Mouse (Mus musculus) gastrocnemius, adult 2 months (tissue): Measurements from ENCODE around the gene Fus. TPM values are rescaled to one million over a fixed set of nuclear protein-coding genes. Genes with fewer than 3 reads are reported as not detected.
"Not testable (repeated sequence)": the region's sequence is repeated elsewhere in the genome, so short reads cannot be mapped to it uniquely, and the experiment has no call there.

Source experiments
- DNase-seq: peaks from one replicate; pipeline ENCODE4 v3.0.0; 2022
- H3K27ac ChIP-seq: fragments of 200-600 bp; 2 replicates; pipeline ENCODE4 v1.8.1; 2022; ENCODE audit warnings: mild to moderate bottlenecking
- H3K4me3 ChIP-seq: fragments of 200-600 bp; 2 replicates; pipeline ENCODE4 v1.8.1; 2022; ENCODE audit warnings: mild to moderate bottlenecking, moderate library complexity
- CTCF ChIP-seq: fragments of 200-600 bp; IDR thresholded peaks from 2 replicates; pipeline ENCODE4 v1.8.1; 2022; ENCODE audit warnings: antibody characterized with exemption, mild to moderate bottlenecking, moderate library complexity
- intact Hi-C: fragments of 180-260 bp; cut with DNase I; formaldehyde crosslinking; loops from one replicate; pipeline ENCODE4 v1.15.1; 2025
- total RNA-seq, 2 experiments: library from RNA; stranded (reverse); gene quantifications; 2 replicates each; pipeline ENCODE4 v1.2.3; 2021

The Fus gene
- total RNA-seq, 2 experiments from 2014 or later: 77.8 to 99.5 TPM

DNA sequence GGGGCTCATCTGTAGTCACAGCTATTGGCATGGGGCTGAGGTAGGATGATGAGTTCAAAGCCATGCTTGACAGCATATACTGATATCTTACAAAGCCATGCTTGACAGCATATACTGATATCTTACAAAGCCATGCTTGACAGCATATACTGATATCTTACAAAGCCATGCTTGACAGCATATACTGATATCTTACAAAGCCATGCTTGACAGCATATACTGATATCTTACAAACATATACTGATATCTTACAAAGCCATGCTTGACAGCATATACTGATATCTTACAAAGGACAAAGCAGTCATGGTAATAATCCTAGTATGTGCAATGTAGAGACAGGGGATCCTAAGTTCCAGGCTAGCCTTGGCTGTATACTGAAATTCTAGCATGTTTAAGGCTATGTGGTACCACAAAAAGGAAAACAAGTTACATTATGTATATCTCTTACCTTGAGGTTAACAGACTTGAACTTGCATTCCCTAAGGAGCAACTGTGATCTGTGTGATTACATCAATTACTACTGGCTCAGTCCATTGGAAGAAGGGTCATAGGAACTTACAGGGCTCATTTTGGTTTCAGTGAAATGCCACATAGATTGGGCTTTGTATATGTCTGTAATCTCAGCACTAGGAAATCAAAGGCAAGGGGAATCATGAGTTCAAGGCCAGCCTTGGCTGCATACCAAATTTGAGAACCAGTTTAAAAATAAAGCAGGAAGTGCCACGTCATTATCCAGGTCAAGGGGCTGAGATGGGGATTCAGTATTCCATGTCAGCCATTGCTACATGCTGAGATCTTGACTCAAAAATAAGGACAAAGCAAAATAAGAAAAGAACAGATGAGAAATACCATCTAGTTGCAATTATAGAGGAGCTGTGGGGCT is 33.1 kb downstream of the Fus start:
- DNase-seq: no peak
- peak overlapping the region; percentile 71 for H3K27ac ChIP-seq
- no peak overlapping the region for H3K4me3 ChIP-seq
- no peak for TF ChIP-seq CTCF
- intact Hi-C loops: no loop called here

GRCm38 (mm10) chr7:128003098-128003497 is 35.8 kb downstream of the Fus start:
- Histone ChIP-seq H3K27ac (peak overlapping the region; percentile 96), H3K4me3 (no peak overlapping the region)
- intact Hi-C loops: no loop called here
- no peak for TF ChIP-seq CTCF
- DNase-seq: no peak

GRCm38 (mm10) chr7:128003688-128004087 is 36.4 kb downstream of the Fus start, which contains the start of gene Trim72:
TSS of gene Trim72 (plus strand) at chr7:128003949.
- peak within 1 kb of the TSS; percentile 96 for H3K27ac ChIP-seq
- intact Hi-C loops: no loop called here
- TF ChIP-seq CTCF: no peak
- H3K4me3 ChIP-seq: peak within 1 kb of the TSS; percentile 82
- DNase-seq: peak; percentile 84

- intact Hi-C loops: no loop called here
- DNase-seq: no peak
- Histone ChIP-seq H3K27ac (peak overlapping the region; percentile 96), H3K4me3 (peak overlapping the region; percentile 82)
- TF ChIP-seq CTCF: no peak
Measured at GRCm38 (mm10) chr7:128004150-128004486, 36.9 kb downstream of the Fus start.

DNA sequence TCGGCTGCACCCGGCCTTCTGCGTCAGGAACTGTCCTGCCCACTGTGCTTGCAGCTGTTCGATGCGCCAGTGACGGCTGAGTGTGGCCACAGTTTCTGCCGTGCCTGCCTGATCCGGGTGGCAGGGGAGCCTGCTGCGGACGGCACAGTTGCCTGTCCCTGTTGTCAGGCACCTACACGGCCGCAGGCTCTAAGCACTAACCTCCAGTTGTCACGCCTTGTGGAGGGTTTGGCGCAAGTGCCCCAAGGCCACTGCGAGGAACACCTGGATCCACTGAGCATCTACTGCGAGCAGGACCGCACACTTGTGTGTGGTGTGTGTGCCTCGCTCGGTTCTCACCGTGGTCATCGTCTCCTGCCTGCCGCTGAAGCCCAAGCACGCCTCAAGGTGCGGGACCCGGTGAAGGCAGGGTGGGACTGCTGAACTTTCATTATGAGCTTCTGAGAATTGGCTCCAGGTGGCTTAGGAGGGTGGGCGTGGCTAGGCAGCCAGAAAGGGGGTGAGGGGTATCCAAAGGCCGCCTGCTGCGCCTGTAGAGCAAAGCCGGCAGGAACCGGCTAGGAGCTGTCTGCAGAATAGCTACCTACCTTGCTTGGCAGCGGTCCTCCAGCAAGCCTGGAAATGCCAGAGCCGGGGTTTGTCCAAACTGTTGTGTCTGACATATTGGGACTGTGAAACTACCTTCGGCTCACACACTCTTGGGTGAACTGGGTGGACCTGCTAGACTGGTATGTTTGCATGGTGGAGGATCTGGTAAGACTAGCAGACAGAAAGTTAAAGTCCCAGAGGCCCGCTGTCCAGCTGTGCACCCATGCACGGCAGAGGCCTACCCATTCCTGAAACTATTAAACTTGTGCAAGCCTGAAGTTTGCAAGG is 37.5 kb downstream of the Fus start:
- intact Hi-C loops: no loop called here
- no peak for TF ChIP-seq CTCF
- Histone ChIP-seq H3K4me3 (peak overlapping the region; percentile 82), H3K27ac (peak overlapping the region; percentile 96)
- peak; percentile 85 for DNase-seq

DNA sequence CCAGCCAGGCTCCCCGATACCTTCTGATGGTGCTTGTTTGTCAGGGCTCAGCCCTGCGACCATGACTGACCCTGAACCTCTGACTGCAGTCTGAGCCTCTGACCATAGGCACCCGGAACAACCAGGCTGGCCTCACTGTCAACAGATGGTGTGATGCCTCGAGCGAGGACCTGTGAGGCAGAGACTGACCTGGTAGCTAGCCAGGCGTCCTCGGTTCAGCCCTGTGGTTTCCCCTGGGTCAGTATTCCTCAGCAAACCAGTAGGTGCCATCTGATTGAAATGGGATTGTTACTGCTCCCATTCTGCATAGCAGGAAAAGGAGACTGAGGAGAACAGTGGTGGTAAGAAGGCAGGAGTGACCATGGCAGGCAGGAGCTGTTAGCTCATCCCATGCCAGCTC is 38.9 kb downstream of the Fus start:
- intact Hi-C loops: no loop called here
- Histone ChIP-seq H3K4me3 (peak overlapping the region; percentile 82), H3K27ac (no peak overlapping the region)
- no peak for DNase-seq
- no peak for TF ChIP-seq CTCF

DNA sequence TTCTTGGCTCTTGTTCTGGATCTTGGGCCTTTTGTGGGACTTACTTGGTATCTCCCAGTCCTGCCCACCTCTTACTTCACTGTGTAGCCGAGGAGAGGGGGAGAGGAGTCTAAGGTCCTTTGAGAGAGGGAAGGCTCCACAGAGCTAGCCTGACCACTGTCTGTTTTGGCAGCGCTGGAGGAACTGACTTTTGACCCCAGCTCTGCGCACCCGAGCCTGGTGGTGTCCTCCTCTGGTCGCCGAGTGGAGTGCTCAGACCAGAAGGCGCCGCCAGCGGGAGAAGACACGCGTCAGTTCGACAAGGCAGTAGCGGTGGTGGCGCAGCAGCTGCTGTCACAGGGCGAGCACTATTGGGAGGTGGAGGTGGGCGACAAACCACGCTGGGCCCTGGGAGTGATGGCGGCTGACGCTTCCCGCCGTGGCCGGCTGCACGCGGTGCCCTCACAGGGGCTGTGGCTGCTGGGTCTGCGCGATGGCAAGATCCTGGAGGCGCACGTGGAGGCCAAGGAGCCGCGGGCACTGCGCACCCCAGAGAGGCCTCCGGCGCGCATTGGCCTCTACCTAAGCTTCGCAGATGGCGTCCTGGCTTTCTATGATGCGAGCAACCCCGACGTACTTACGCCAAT is 42.6 kb downstream of the Fus start:
- H3K27ac ChIP-seq: no peak overlapping the region
- DNase-seq: peak; percentile 29
- intact Hi-C loops: no loop called here
- no peak for TF ChIP-seq CTCF
- H3K4me3 ChIP-seq: no peak overlapping the region

GRCm38 (mm10) chr7:128012136-128012780 is 45.0 kb downstream of the Fus start:
- no peak for TF ChIP-seq CTCF
- no peak for DNase-seq
- Histone ChIP-seq H3K27ac (no peak overlapping the region), H3K4me3 (no peak overlapping the region)
- intact Hi-C loops: no loop called here

DNA sequence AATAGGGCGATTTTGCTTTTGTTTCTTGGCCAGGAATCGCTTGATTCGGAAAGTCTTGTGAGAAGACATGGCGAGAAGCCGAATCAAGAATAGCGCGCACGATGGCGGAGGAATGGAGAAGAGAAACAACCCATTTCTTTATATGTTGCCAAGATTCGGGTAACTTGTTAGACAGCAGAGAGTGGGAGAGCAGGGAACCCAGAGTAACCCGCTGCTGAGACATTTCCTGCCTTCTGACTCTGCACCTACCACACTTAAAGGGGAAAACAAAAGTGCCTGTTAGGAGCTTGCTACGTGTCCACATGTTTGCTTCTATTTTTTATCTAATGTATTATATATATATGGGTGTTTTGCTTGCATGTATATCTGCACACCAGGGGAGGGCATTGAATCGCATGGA is 45.9 kb downstream of the Fus start:
- H3K4me3 ChIP-seq: no peak overlapping the region
- intact Hi-C loops: no loop called here
- no peak for DNase-seq
- TF ChIP-seq CTCF: no peak
- no peak overlapping the region for H3K27ac ChIP-seq

DNA sequence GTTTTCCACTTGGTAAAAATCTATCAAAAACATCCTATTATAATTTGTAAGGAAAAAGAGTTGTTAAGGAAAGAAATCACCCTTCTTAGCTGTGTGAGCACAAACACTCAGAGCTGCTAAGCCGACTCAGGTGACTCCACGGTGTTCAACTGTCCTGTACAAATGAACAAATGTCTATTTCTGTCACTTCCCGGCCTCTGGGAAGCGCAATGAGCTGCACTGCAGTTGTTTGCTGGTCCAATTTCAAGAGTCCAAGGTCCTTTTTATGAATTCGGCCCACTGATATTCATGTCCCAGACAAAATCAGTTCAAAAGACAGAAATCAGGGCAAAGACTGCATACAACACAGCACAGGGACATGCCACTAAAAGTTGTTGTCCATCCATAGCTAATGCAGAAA is 48.9 kb downstream of the Fus start:
- H3K27ac ChIP-seq: peak overlapping the region; percentile 63
- intact Hi-C loops, H3K4me3 ChIP-seq, DNase-seq: not testable (repeated sequence)

DNA sequence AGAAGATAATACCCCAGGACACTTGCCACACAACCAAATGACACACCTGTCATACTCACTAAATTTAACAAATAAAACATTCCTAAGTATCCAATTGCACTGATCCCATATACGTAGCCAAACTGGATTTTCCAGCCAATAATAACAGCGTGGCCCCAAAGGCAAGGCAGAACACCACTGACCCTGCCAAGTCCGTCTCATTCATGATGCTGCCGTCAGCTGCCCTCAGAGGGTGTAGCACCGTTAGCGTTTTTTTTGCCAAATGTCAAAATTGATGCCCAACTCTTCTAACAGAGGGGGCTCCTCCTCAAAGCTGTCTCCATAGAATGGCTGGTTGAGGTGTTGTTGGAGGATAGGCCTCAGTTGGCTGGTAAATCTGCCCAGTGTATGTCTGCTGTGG is 49.4 kb downstream of the Fus start:
- no peak for TF ChIP-seq CTCF
- intact Hi-C loops: no loop called here
- peak; percentile 29 for DNase-seq
- Histone ChIP-seq H3K4me3 (no peak overlapping the region), H3K27ac (peak overlapping the region; percentile 63)

GRCm38 (mm10) chr7:128018275-128018674 is 51.0 kb downstream of the Fus start:
- no peak overlapping the region for H3K27ac ChIP-seq
- no peak overlapping the region for H3K4me3 ChIP-seq
- no peak for DNase-seq
- intact Hi-C loops: no loop called here
- TF ChIP-seq CTCF: no peak
